Mouse (Mus musculus): ENCODE measurements around the gene Enho.
A peak's percentile ranks its signal among the peaks of the same experiment; 100 is the strongest.
"Not testable (repeated sequence)": the region's sequence is repeated elsewhere in the genome, so short reads cannot be mapped to it uniquely, and the experiment has no call there.

Enho gene

GRCm38 (mm10) chr4:41639913-41640507 lies at the start of gene Enho:
Gene Enho, minus strand, starts transcription at chr4:41640324.
- DNase-seq (ENCODE audit: low read depth, low spot score) = peak; percentile 93

- DNase-seq (ENCODE audit: low read depth, low spot score) = not testable (repeated sequence)
Measured at GRCm38 (mm10) chr4:41688562-41688961, 48.4 kb upstream of the Enho start.

GRCm38 (mm10) chr4:41685882-41686492 lies 45.9 kb upstream of the Enho start:
- not testable (repeated sequence) for DNase-seq (ENCODE audit: low read depth, low spot score)

- DNase-seq (ENCODE audit: low read depth, low spot score) = not testable (repeated sequence)
Measured at GRCm38 (mm10) chr4:41684931-41685453, 44.9 kb upstream of the Enho start.

GRCm38 (mm10) chr4:41684131-41684930 lies 44.2 kb upstream of the Enho start:
- DNase-seq (ENCODE audit: low read depth, low spot score) = not testable (repeated sequence)

GRCm38 (mm10) chr4:41683303-41683702 lies 43.2 kb upstream of the Enho start:
- DNase-seq (ENCODE audit: low read depth, low spot score) = not testable (repeated sequence)

- DNase-seq (ENCODE audit: low read depth, low spot score) = no peak
Measured at GRCm38 (mm10) chr4:41682789-41683188, 42.7 kb upstream of the Enho start.

- no peak for DNase-seq (ENCODE audit: low read depth, low spot score)
Measured at GRCm38 (mm10) chr4:41681947-41682346, 41.8 kb upstream of the Enho start.

- no peak for DNase-seq (ENCODE audit: low read depth, low spot score)
Measured at GRCm38 (mm10) chr4:41681176-41681575, 41.1 kb upstream of the Enho start.

- DNase-seq (ENCODE audit: low read depth, low spot score) = no peak
Measured at GRCm38 (mm10) chr4:41679291-41679690, 39.2 kb upstream of the Enho start.

GRCm38 (mm10) chr4:41678863-41679262 lies 38.7 kb upstream of the Enho start:
- no peak for DNase-seq (ENCODE audit: low read depth, low spot score)

- no peak for DNase-seq (ENCODE audit: low read depth, low spot score)
Measured at GRCm38 (mm10) chr4:41677006-41677629, 37.0 kb upstream of the Enho start.

GRCm38 (mm10) chr4:41676248-41677005 lies 36.3 kb upstream of the Enho start:
- no peak for DNase-seq (ENCODE audit: low read depth, low spot score)

GRCm38 (mm10) chr4:41673186-41673585 lies 33.1 kb upstream of the Enho start:
- DNase-seq (ENCODE audit: low read depth, low spot score) = no peak

- DNase-seq (ENCODE audit: low read depth, low spot score) = no peak
Measured at GRCm38 (mm10) chr4:41672522-41672963, 32.4 kb upstream of the Enho start.

- peak; percentile 57 for DNase-seq (ENCODE audit: low read depth, low spot score)
Measured at GRCm38 (mm10) chr4:41671963-41672480, 31.9 kb upstream of the Enho start.

- DNase-seq (ENCODE audit: low read depth, low spot score) = no peak
Measured at GRCm38 (mm10) chr4:41671500-41671899, 31.4 kb upstream of the Enho start.

GRCm38 (mm10) chr4:41670836-41671235 lies 30.7 kb upstream of the Enho start:
- DNase-seq (ENCODE audit: low read depth, low spot score) = no peak

GRCm38 (mm10) chr4:41666646-41667045 lies 26.5 kb upstream of the Enho start:
- no peak for DNase-seq (ENCODE audit: low read depth, low spot score)

- DNase-seq (ENCODE audit: low read depth, low spot score) = no peak
Measured at GRCm38 (mm10) chr4:41665009-41665675, 25.0 kb upstream of the Enho start.
